Mouse (Mus musculus) activated CD4-positive, CD25-positive, alpha-beta regulatory T cell, adult 4 months (primary cell): Measurements from ENCODE around the gene Cyfip2. TPM values are rescaled to one million over a fixed set of nuclear protein-coding genes. Genes with fewer than 3 reads are reported as not detected.

Experiments
- ATAC-seq: one replicate; pipeline ENCODE4 v1.8.0; 2017
- polyA plus RNA-seq, 2 experiments: library from polyadenylated mRNA; unstranded; fragments of 100-300 nt; shearing (Covaris generic); gene quantifications; one replicate each; pipeline ENCODE4 v1.2.1; 2017

Cyfip2 gene
- polyA plus RNA-seq, 2 experiments from 2014 or later, result 66.7 to 74.4 TPM

DNA sequence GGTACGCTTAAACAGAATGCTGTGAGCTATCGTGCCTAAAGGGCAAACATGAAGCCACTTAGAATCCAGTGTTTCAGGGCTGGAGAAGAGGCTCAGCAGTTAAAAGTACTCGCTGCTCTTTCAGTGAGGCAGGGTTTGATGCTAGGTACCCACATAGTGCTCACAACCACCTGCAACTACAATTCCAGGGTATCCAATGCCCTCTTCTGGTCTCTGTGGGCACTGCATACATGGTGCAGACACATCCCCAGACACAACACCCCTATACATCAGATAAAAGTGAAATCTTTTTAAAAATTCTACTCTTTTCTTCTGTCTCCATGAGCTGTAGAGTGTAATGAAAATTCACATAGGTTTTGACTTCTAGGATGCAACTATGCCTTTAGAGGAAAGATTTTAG is 38.7 kb downstream of the Cyfip2 start:
- ATAC-seq, result no peak

DNA sequence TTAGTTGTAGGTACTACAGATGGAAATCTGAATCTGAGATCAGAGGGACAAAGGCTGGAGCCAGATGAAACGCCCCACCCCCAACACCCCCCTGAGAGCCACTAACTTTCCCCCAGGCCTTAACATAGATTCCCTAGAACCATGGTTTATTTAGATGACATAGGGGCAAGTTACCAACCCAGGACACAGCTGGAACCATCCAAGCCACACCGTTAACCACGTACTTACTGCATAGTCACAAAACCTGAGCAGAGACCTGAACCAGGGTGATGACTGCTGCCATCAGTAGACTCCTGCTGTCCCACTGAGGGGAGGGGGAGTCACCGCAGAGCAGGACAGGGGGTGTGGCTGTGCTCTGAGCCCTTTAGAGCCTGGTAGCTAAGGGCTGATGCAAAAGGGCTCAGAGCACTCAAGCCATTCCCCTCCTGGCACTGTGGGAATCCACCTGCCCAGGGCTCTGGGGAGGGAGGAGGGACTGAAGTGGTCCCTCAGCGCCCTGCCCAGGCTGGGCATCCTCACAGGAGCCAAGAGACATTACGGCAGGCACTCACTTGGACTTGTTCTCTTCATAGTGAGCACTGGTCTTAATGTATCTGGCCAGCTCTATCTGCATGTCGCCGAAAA is 40.5 kb downstream of the Cyfip2 start:
- no peak for ATAC-seq

DNA sequence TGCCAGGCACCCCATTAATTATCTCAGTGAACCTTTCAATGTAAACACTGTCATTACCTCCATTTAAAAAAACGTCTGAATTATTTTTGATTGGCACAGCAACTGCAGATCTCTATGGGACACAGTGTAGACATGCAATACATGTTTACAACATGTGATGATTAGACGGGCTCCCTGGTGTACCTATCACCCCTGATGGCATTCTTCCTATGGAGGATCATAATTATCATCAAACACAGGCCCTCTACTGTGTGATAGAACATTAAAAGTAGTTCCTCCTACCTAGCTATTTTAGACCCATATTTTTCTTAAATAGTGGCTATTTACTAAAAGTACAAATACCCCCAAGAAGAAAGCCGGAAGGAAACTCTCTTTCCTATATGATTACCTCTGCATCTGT is 42.8 kb downstream of the Cyfip2 start:
- ATAC-seq, result no peak

DNA sequence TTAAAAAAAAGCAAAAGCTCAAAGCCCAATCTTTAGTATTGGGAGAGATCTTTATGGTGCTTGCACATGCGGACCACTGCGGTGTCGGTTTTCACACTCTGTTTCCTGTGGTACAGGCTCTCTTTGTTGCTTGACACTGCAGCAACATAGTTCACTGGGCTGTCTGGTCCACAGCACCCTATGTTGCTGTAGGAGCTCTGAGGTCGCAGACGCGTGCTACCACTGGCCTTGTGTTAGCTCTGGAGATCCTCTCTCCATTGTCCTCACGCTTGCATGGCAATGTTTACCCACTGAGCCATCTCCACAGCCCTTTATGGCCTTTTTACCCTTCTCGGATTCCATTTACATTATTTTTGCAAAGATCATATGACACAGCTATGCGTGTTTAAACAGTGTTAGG is 43.3 kb downstream of the Cyfip2 start:
- no peak for ATAC-seq

DNA sequence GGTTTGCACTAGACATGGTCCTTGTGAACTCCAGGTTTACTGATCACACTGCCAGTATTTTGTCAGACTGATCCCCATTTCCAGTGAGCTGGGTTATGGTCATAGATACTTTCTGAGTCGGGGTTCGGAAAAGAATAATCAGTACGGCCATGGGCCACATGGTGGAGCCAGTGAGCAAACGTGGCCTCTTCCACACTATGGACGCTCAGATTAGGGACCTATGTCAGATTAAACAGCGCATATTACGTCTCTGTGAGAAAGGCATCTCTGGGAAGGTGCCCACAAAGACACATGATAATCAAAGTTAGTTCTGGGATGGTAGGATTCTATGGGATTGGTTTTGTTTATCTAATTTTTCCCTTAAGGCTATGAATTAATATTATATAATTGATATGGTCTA is 43.7 kb downstream of the Cyfip2 start:
- ATAC-seq, result peak; percentile 72

DNA sequence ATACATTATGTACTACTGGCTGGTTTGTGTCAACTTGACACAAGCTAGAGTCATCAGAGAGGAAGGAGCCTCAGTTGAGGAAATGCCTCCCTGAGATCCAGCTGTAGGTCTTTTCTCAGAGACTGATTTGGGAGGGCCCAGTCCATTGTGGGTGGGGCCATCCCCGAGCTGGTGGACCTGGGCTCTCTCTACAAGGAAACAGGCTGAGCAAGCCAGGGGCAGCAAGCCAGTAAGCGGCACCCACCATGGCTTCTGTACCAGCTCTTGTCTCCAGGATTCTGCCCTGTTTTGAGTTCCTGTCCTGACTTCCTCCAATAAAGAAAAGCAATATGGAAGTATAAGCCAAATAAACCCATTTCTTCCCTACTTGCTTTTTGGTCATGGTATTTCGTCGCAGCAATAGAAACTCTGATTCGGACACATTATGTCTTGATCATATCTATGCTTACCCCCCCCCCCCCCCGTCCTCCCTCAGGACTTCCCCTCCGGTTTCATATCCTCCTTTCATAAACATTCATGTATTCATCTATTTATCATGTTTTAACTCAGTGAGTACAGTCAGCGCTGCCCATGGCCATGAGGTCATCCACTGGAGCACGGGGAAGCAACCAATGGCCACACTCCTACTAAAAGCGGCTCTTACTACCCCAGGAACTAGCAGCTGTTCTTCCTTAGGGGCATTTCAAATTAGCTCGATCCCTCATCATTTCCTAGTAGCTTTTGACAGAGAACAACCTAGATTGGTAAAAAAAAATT is 47.5 kb downstream of the Cyfip2 start:
- no peak for ATAC-seq

DNA sequence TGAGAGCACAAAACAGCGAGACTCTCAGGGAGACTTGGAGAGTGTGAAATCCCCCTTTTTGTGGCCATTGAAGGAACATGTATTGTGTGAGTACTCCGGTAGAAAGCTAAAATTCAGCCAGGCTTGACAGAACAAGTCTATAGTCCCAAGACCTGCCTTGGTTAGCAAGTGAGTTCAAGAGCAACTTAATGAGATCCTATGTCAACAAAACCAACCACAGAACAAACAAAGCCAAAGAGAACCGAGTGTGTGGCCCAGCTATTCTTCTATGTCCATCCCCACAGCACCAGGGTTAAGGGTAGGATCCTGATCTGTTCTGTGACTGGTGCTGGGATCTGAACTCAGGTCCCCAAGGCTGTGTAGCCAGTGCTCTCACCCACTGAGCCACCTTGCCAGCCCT is 48.1 kb downstream of the Cyfip2 start:
- ATAC-seq, result no peak

DNA sequence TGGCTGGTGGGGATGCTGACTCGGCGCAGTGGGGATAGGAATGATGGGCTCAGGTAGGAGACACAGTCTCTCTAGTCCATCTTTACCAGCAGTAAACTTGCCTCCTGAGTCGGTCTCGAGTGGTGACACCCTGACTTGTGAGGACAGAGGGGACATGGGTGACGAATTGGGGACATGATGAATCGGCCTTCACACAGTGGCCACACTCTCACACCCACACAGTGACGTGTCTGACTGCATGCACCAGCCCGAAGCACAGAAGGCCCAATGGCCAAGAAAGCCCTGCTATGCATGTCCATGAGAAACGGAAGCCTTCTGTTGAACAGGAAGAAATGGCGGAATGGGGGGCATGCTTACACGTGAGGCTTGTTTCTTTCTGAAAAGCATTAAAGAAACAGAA is 49.4 kb downstream of the Cyfip2 start:
- ATAC-seq, result no peak

DNA sequence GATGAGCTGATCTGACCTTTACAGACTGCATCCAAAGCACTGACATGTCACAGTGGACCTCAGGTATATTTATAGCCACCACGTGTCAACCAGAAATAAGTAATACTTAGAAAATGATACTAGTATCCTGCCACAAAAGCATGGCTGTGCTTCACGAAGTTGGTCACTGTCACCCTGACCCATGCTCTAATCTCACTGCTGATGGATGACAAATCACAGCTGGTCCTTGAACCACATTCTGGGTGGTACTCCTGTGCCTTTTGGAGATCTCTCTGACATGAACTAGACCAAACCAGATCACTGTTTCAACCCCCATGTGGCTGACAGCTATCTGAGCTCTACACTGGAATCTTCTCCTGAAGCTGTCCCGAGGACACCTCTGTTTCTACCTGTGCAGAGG is 49.8 kb downstream of the Cyfip2 start:
- ATAC-seq, result no peak

DNA sequence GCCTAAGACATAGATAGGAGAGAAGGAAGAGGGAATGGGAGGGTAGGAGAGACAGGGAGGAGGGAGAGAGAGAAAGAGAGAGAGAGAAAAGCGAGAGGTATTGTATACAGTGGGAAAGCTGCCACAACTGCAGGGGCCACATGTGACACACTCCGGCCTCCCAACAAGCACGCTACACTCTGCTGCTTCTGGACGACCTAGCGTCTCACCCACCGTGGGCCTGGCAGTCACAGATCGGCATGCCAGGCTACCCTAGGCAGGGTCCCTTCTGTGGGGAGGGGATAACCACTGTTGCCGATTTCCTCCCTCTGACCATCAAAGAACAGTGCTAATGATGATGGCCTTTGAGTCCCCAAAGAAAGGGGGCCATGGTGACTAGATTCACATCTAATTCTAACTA is 53.9 kb downstream of the Cyfip2 start:
- ATAC-seq, result no peak

DNA sequence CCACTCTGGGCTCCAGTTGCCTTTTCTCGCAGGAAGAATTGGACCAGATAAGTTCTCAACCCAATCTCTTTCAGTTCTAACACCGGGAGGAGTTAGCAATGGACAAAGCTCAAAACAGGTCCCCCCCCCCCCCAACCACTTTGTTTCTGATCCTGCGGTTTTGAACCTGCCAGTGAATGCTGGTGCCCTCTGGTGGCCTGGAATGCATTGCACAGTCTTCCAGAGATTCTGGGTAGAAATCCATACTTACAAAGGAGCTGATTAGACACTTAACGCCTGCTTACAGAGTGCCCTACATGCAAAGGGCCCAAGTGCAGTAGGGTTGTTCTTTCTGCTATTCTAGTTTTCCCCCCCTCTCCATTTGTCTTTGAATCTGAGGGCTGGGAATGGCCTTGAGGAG is 54.5 kb downstream of the Cyfip2 start:
- ATAC-seq, result no peak

DNA sequence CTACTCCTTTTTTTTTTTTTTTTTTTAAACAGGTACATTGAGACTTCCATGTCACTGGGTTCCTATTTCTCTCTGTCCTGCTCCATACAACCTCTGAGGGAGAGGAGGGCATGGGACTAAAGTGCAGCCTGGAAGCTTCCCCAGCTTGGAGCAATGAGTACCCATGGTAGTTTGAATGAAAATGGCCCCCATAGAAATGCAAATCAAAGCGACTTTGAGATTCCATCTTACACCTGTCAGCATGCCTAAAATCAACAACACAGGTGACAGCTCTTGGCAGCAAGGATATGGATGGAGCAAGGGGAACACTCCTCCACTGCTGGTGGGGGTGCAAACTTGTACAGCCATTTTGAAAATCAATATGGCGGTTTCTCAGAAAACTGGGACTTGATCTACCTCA is 57.4 kb downstream of the Cyfip2 start:
- ATAC-seq, result no peak

DNA sequence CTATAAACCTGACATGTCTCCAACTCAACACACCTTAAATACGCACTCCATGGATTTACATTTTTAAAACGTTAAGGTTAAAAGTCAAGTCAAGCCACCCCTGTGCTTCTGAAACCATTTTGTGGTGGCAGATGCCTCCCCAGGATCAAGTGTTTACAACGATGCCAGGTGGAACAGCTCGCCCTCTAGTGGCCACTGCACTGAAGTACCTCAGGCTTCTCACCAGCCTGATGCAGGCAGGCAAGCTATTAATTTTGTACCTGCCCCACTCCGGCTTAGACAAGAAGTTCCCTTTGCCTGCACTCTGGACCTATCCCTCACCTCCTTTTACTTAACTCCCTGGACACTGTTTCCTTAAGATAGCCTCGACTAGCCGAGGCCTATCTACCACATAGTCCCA is 60.7 kb downstream of the Cyfip2 start:
- ATAC-seq, result peak; percentile 54

DNA sequence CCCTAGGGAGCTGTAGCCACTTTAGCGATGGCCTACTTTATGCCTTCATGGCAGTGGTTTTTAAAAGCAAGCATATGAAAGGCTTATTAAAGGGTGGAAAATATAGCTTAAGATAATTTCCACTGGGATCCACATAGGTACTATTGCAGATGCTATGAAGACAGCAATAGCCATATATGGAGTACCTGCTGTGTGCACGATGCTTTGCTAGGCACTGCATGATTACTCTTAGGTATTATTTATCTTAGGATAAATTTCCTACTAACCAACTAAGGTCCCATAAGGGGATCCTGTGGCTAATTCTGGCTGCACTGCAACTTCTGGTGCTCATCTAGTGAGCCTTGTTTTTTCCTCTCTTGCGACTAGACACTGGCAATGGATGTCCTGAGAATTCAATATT is 64.3 kb downstream of the Cyfip2 start:
- ATAC-seq, result no peak

DNA sequence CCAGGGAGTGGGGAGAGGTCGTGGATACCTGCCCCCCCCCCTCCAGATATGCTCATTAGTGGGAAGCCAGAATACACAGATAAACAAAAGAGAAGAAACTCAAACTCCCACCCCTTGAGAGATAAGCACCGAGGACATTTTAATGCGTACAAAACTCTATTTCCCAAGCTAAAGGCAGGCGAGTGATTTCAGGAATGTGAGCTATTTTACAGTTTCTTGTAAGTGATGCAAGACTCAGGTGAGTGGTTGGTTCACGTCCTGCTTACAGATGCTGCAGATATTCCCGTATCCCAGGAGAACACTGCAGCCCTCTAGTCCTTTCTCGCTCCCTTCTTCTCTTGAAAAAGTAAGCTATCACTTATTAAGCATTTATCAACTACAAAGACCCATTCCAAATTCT is 66.3 kb downstream of the Cyfip2 start:
- no peak for ATAC-seq

DNA sequence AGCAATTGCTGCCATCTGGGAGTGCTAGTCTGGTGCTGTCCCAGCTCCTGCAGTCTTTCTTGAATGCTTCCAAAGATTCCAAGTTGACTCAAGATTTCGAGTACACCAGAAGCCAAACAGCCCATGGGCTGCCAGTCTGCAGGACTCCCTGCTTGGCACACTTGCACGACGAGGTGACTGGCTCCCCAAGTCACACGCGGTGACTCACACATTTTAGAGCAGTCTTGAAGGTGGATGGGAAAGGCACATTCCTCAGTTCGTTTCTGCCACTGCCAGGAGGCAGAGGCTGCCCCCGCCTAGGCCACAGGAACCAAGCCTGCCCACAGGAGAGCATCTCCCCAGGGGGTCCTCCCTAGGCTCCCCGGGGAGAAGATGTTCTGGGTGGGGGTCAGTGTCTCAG is 66.7 kb downstream of the Cyfip2 start:
- no peak for ATAC-seq

DNA sequence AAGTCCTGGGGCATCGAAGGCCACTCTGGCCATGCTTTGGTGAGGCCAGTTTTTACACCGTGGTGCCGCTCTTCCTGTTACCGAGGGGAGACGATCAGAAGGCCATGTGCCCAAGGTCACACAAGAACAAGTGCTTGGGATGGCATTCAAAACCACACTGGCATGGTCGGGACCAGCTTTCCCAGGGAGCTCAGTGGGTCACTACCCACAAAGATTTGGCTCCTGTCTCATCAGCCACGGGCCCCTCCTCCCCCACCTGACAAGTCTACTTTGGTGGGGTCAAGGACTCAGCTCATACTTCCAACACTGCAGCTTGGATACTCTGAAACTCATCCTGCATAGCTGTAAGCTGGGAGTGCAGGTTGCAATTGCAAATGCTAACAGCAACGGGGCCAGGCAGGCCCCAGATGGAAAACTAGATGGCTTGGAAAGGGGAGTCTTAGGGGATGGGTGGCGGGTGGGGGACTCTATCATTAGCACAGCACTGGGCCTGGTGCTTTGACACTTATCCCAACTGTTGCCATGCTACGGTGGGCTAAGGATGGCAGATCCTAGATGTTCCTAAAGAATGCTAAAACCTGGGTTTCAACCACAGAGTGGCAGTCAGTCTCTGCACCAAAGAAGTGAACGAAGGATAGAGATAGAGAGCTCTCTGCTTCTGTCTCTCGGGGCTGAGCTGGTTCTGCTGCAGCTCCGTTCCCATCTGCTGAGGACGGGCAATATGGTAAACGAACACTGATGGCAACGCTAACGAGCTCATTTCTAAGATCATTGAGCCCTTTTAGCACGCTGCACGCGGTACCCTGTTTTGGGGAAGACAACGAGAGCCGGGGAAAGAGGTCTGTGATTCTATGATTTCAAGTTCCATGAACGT is 67.7 kb downstream of the Cyfip2 start:
- ATAC-seq, result no peak

DNA sequence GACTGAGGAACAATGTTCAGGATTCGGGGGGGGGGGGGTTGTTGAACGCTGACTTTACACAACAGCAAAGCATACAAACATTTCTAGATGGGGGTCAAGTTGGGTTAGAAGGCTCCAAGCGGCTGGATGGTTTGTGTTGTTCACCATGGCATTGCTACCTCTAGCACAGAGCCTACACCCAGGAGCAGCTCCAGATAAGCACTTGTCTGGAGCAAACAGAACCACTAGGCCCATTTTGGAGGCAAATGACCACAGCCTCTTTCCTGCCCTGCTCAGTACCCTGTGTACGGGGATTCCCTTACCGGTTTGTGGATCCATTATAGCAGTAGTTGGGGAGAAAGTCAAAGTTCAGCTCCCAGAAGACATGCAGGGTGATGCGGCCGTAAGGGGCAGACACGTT is 70.7 kb downstream of the Cyfip2 start:
- no peak for ATAC-seq

DNA sequence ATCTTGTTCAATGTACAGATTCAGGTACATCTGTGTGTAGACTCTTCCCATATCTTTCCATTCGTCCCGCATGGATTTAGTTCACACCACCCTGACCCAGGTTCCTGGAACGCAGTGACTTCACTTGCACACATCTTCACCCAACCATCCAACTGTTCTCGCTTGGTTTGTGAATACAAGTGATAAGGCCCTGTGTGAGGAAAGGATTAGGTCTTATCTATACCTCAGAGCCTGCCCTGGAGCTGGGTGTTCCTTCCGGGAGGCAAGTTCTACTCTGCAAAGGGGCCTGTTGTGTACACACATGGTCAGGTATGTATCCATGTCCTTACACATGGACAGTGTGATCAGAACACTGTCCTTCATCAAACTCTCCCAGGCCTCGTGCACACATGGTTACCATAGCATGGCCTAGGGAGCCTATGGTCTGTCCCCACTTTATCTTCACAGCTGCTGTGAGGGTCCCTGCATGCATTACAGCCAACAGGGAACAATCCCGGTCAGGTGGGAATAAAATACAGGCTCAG is 71.4 kb downstream of the Cyfip2 start:
- ATAC-seq, result no peak

DNA sequence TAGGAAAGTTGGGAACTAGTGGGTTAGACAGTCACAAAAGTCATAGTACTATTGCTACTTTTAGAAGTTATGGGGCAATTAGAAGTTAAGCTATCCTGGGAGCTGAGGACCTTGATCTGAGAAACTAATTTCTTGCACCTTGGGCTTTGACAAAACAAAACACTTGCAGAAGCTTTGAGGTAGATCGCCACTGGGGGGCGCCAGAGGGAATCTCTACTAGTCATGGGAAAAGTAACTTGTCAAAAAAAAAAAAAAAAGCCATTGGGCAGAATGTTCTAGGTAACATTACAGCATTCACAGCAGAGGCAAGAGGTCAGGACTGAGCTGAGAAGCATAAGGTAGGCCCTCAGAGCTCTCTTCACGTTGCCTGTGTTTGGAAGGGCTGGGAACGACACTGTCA is 75.7 kb downstream of the Cyfip2 start:
- ATAC-seq, result peak; percentile 32

DNA sequence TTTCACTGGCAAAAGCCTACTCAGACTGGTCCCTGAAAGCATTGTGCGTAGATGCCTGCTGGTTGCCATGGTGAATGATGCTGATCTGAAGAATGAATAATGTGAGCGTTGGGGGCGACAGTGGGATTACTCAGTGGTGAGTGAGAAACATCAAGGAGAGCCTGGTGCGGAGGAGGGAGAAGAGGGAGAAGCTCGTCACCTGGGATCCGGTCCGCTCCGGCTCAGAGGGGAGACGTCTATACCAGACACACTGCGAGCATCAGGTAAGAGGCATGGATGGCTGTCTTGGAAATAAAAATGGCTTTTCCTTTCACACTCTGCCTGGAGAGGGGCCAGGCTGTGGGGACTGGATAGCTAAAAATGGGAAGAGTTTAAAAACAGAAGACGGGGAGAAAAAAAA is 77.3 kb downstream of the Cyfip2 start, which contains the start of gene Fndc9:
Gene Fndc9 (plus strand): TSS at position 198 of the 400 bp plus-strand sequence.
- no peak for ATAC-seq

DNA sequence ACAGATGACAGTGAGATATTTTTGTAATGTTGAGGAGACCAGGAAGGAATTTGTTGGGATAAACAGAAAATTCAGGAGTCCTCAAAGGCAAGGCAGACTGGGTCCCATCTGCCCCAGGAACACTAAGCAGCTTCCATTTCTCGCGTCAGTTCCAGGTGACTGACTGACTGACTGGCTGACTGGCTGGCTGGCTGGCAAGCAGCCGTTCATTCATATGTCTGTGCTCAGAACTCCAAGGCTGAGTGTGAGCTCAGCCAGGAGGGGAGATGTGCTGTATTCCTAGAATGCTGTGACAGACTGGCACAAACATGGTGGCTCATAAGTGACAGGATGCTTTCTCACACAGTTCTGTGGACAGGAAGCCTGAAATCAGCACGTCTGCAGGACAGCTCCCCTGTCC is 78.7 kb downstream of the Cyfip2 start:
- no peak for ATAC-seq

DNA sequence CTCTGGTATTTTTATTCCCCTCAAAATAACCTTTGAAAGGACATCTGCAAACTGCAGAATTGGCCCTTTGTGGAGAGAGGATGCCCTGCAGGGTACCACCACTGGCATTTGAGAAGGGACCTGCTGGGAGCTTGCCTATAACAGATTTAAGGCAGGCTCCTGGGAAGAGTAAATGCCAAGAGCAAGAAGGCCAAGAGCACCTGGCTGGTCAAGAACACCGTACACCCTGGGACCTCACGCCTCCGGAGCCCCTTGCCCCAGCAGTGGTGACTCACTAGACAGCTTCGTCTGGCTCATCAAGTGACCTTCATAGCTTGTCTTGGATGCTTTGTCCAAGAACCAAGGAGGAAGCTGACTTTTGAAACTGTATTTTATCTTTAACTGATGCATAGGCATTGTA is 79.9 kb downstream of the Cyfip2 start:
- ATAC-seq, result no peak
